Mouse (Mus musculus): ENCODE data around the gene Gtf3c1.

DNA sequence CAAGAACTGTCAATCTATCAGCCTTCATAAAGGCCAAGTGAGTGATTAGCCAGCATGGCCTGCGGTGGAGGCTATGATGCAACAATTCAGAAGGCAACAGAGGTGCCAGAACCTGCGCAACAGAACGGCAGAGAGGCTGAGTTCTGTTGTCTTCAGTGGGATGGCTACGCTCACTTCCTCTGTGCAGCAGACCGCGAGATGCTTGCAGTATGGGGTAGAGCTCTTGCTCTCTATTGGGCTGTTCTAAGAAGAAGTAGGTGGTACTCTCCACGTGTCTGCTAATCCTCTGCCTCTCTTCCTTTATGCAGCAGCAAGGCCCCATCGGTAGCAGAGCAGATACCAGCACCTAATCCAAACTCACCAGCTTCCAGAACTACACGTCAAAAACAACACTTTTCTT is 27.6 kb downstream of the Gtf3c1 start:
- TF ChIP-seq POLR2A (IDR thresholded peaks at IDR 0.05; ENCODE audit: low read depth, low read length), result no peak
- no peak for TF ChIP-seq CTCF (IDR thresholded peaks at IDR 0.05; ENCODE audit: extremely low read depth, insufficient read length, insufficient replicate concordance, low read depth, low read length)

Measured in small intestine, adult 2 months (tissue).